Comparison of ENCODE assay signal across 18 mouse cellular contexts in the genomic region with DNA sequence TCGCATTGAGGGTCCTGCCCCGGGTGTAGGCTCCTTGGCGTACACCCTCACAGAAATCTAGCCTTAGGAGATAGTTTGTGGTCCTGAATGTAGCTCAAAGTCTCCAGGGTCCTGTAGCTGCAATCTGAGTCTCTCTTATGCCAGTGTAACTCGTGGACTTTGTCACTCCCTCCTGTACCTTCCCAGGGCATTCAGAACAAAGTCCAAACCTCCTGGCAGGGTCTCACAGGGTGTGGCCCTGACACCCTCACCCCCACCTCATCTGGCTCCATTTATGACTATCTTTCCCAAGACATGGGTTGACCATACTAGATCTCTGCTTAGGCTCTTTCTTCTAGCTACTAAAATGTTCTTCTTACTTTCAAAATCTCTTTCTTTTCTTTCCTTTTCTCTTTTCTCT.
"Had no signal": no experiment of that assay in that cellular context is flagged by ENCODE, and none has a peak within 500 bp of the region (broad histone marks: within the 10 kb centered on the region; RNA-seq: fewer than 3 reads in every experiment).

No protein-coding gene starts in this region.

- H3K4me1 ChIP-seq: midbrain, embryonic 10.5 days; midbrain, embryonic 12.5 days; neural tube, embryonic 13.5 days had no signal

- H3K4me3 ChIP-seq: midbrain, embryonic 10.5 days; midbrain, embryonic 12.5 days; myocyte; neural tube, embryonic 13.5 days; neural tube, embryonic 15.5 days had no signal

- DNase-seq: lung, adult 18-20 months; lung, embryonic 14.5 days; lung, postnatal 10 days; lung, postnatal 4 days; midbrain, embryonic 14.5 days; retina, postnatal 1 day; right cerebral cortex, postnatal 25 days; right cerebral cortex, postnatal 4 days; spleen, adult 18-20 months; thymus, adult 18-20 months; thymus, postnatal 14 days; thymus, postnatal 36 days had no signal

- H3K27ac ChIP-seq: midbrain, embryonic 10.5 days; midbrain, embryonic 12.5 days; neural tube, embryonic 13.5 days; neural tube, embryonic 15.5 days had no signal

- H3K4me2 ChIP-seq: lung, embryonic 14.5 days; midbrain, embryonic 12.5 days; neural tube, embryonic 13.5 days; neural tube, embryonic 15.5 days had no signal

- H3K9ac ChIP-seq: lung, embryonic 14.5 days; midbrain, embryonic 12.5 days; neural tube, embryonic 13.5 days; neural tube, embryonic 15.5 days had no signal

- H3K9me3 ChIP-seq: midbrain, embryonic 10.5 days; midbrain, embryonic 12.5 days; neural tube, embryonic 13.5 days; neural tube, embryonic 15.5 days had no signal

- ATAC-seq: midbrain, embryonic 16.5 days had no signal

- H3K36me3 ChIP-seq: midbrain, embryonic 10.5 days; midbrain, embryonic 12.5 days; neural tube, embryonic 13.5 days; neural tube, embryonic 15.5 days had no signal

- H3K27me3 ChIP-seq: midbrain, embryonic 12.5 days; neural tube, embryonic 13.5 days; neural tube, embryonic 15.5 days had no signal
